Mouse (Mus musculus) hindbrain, embryonic 11.5 days (tissue): ENCODE measurements at regions not wholly inside any gene's neighbourhood (a gene's known extent, or its start where the extent isn't known, plus 50 kb on each side); places are given as distances from the start of the nearest gene placed in this dataset.
A peak's percentile ranks its signal among the peaks of the same experiment; 100 is the strongest.

Experiments
- ATAC-seq: fragments of 200-750 bp; cut with Nextera tagmentation; 2 replicates; pipeline ENCODE4 v1.8.0; 2017; ENCODE audit warnings: mild to moderate bottlenecking, moderate TSS enrichment, moderate library complexity; ENCODE audit not compliant: low FRiP score
- DNase-seq: peaks from one replicate; pipeline ENCODE4 v3.0.0-alpha.2; 2015; ENCODE audit warnings: low spot score
- H3K27ac ChIP-seq: fragments of 300-500 bp; sonication (generic); 2 replicates; pipeline ENCODE4 v1.5.1; 2014; ENCODE audit warnings: mild to moderate bottlenecking, low read depth, low read length
- H3K27me3 ChIP-seq: fragments of 300-500 bp; sonication (generic); 2 replicates; pipeline ENCODE4 v1.6.1; 2014; ENCODE audit warnings: mild to moderate bottlenecking, low read length, moderate library complexity, mixed read lengths; ENCODE audit not compliant: control insufficient read depth, insufficient read depth
- H3K36me3 ChIP-seq: fragments of 300-500 bp; sonication (generic); 2 replicates; pipeline ENCODE4 v1.6.1; 2014; ENCODE audit warnings: mild to moderate bottlenecking, low read length, moderate library complexity, mixed read lengths; ENCODE audit not compliant: control insufficient read depth, insufficient read depth
- H3K4me1 ChIP-seq: fragments of 300-500 bp; sonication (generic); replicated peaks from 2 replicates; pipeline ENCODE4 v1.6.1; 2014; ENCODE audit warnings: low read length, mixed read lengths; ENCODE audit not compliant: control insufficient read depth, insufficient read depth
- H3K4me2 ChIP-seq: fragments of 300-500 bp; sonication (generic); replicated peaks from 2 replicates; pipeline ENCODE4 v1.6.1; 2014; ENCODE audit warnings: mild to moderate bottlenecking, low read depth, low read length
- H3K4me3 ChIP-seq: fragments of 300-500 bp; sonication (generic); 2 replicates; pipeline ENCODE4 v1.5.1; 2014; ENCODE audit warnings: low read depth, low read length
- H3K9ac ChIP-seq: fragments of 300-500 bp; sonication (generic); 2 replicates; pipeline ENCODE4 v1.6.1; 2014; ENCODE audit warnings: low read depth, low read length
- H3K9me3 ChIP-seq: fragments of 300-500 bp; sonication (generic); 2 replicates; pipeline ENCODE4 v1.6.1; 2016; ENCODE audit warnings: low read length; ENCODE audit not compliant: control insufficient read depth
- whole genome bisulfite sequencing: fragments of 180-500 bp; shearing (Covaris S2); extraction: QIAGEN DNeasy Blood & Tissue Kit; methylation state at CpG from one replicate; pipeline ENCODE4 v1.1.7; 2014; 5-methylcytosine and 5-hydroxymethylcytosine counted together

GRCm38 (mm10) chr8:89220870-89221269 lies 176.9 kb upstream of the Sall1 start:
- Histone ChIP-seq H3K9me3 (no peaks in the 10 kb centered on the region), H3K36me3 (no peaks in the 10 kb centered on the region), H3K27me3 (no peaks in the 10 kb centered on the region; the same call in 1 of the 2 replicates), H3K27ac (no peak overlapping the region), H3K4me1 (no peaks in the 10 kb centered on the region), H3K4me3 (no peak overlapping the region), H3K9ac (no peak overlapping the region), H3K4me2 (no peak overlapping the region)
- WGBS = 79% methylated on average over 7 of the region's 7 CpGs
- ATAC-seq (no peak), DNase-seq (no peak)

GRCm38 (mm10) chr8:89220381-89220780 lies 176.4 kb upstream of the Sall1 start:
- H3K27ac ChIP-seq = no peak overlapping the region
- H3K9me3 ChIP-seq = no peaks in the 10 kb centered on the region
- H3K9ac ChIP-seq = no peak overlapping the region
- ATAC-seq = no peak
- no peak overlapping the region for H3K4me3 ChIP-seq
- H3K4me2 ChIP-seq = no peak overlapping the region
- WGBS = 94% methylated on average over 2 of the region's 2 CpGs
- no peaks in the 10 kb centered on the region; the same call in 1 of the 2 replicates for H3K27me3 ChIP-seq
- H3K4me1 ChIP-seq = no peaks in the 10 kb centered on the region
- no peak for DNase-seq
- no peaks in the 10 kb centered on the region for H3K36me3 ChIP-seq

GRCm38 (mm10) chr8:89219156-89219555 lies 175.2 kb upstream of the Sall1 start:
- no peaks in the 10 kb centered on the region for H3K36me3 ChIP-seq
- H3K27ac ChIP-seq = no peak overlapping the region
- no peak for DNase-seq
- no peaks in the 10 kb centered on the region for H3K4me1 ChIP-seq
- no peaks in the 10 kb centered on the region; the same call in 1 of the 2 replicates for H3K27me3 ChIP-seq
- no peak overlapping the region for H3K4me3 ChIP-seq
- H3K9me3 ChIP-seq = no peaks in the 10 kb centered on the region
- WGBS = 89% methylated on average over 7 of the region's 7 CpGs
- H3K9ac ChIP-seq = no peak overlapping the region
- H3K4me2 ChIP-seq = no peak overlapping the region
- no peak for ATAC-seq

GRCm38 (mm10) chr8:89217689-89218088 lies 173.7 kb upstream of the Sall1 start:
- Histone ChIP-seq H3K4me2 (no peak overlapping the region), H3K36me3 (no peaks in the 10 kb centered on the region), H3K27me3 (no peaks in the 10 kb centered on the region; the same call in 1 of the 2 replicates), H3K9me3 (no peaks in the 10 kb centered on the region), H3K4me3 (no peak overlapping the region), H3K27ac (no peak overlapping the region), H3K4me1 (no peaks in the 10 kb centered on the region), H3K9ac (no peak overlapping the region)
- WGBS = 86% methylated on average over 2 of the region's 2 CpGs
- ATAC-seq = no peak
- DNase-seq = no peak

GRCm38 (mm10) chr8:89211931-89212330 lies 168.0 kb upstream of the Sall1 start:
- WGBS = 91% methylated on average over 3 of the region's 3 CpGs
- Histone ChIP-seq H3K27ac (no peak overlapping the region), H3K4me3 (no peak overlapping the region), H3K9ac (no peak overlapping the region), H3K27me3 (no peaks in the 10 kb centered on the region), H3K9me3 (no peaks in the 10 kb centered on the region), H3K4me1 (no peaks in the 10 kb centered on the region), H3K36me3 (no peaks in the 10 kb centered on the region), H3K4me2 (no peak overlapping the region)
- DNase-seq (no peak), ATAC-seq (no peak)

- Histone ChIP-seq H3K9me3 (no peaks in the 10 kb centered on the region), H3K4me1 (no peaks in the 10 kb centered on the region), H3K4me2 (no peak overlapping the region), H3K9ac (no peak overlapping the region), H3K4me3 (no peak overlapping the region), H3K27me3 (no peaks in the 10 kb centered on the region), H3K27ac (no peak overlapping the region), H3K36me3 (no peaks in the 10 kb centered on the region)
- ATAC-seq = no peak
- 70% methylated on average over 1 of the region's 1 CpGs for WGBS
- no peak for DNase-seq
These were observed 166.7 kb upstream of the Sall1 start for GRCm38 (mm10) chr8:89210684-89211083.

DNA sequence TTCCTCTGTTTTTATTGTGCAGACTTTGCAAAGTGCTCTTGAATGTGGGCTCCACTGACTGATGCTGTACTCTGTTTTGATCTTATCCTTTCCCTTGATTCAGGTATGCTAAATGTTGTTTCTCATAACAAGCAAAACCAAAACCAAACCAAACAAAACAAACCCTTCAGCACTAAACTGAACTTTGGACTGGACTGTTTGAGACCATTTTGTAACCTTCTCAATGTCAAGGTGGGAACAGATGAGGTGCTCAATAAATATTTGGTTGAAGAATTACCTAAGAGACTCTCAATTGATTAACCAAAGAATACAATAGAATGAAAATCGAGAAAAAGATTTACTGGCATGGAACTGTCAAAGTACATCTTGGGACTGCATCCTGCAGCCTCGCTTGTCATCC lies 163.9 kb upstream of the Sall1 start:
- Histone ChIP-seq H3K9ac (no peak overlapping the region), H3K27ac (no peak overlapping the region), H3K4me3 (no peak overlapping the region), H3K36me3 (no peaks in the 10 kb centered on the region), H3K27me3 (no peaks in the 10 kb centered on the region), H3K4me1 (no peaks in the 10 kb centered on the region), H3K4me2 (no peak overlapping the region), H3K9me3 (no peaks in the 10 kb centered on the region)
- DNase-seq (no peak), ATAC-seq (no peak)
- WGBS = 75% methylated on average over 2 of the region's 2 CpGs

DNA sequence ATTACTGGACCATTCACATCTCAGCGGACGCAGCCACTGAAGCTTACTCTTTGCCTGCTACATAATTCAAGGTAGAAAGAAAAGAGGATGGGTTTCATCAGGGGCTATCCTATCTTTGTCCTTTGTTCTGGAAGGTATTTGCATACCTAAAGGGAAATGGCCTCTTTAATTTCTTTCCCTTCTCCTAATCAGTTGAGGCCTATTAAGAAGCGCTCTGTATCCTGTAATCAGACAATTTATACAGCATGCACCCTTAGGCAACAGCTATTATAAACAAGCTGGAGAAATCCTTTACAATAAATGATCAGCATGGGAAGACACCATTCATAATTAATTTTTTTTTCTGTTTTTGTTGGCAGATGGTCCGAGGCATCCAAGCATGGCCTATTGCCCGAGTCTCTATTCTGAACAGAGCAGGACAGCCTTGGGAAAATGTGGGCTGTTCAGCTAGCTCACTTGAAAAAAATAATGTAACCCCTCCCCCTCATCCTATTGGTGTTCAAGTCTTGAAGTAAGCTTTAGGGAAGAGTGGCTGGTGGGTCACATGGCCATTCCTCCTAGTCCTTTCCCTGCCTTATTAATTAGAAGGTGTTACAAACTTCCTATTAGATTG lies 158.6 kb upstream of the Sall1 start:
- H3K9me3 ChIP-seq = no peaks in the 10 kb centered on the region
- peak; percentile 1 for DNase-seq
- WGBS = 76% methylated on average over 5 of the region's 5 CpGs
- H3K27me3 ChIP-seq = no peaks in the 10 kb centered on the region
- no peaks in the 10 kb centered on the region for H3K36me3 ChIP-seq
- no peak overlapping the region for H3K27ac ChIP-seq
- H3K4me2 ChIP-seq = no peak overlapping the region
- no peak overlapping the region for H3K4me3 ChIP-seq
- H3K9ac ChIP-seq = no peak overlapping the region
- no peak for ATAC-seq
- no peaks in the 10 kb centered on the region for H3K4me1 ChIP-seq

DNA sequence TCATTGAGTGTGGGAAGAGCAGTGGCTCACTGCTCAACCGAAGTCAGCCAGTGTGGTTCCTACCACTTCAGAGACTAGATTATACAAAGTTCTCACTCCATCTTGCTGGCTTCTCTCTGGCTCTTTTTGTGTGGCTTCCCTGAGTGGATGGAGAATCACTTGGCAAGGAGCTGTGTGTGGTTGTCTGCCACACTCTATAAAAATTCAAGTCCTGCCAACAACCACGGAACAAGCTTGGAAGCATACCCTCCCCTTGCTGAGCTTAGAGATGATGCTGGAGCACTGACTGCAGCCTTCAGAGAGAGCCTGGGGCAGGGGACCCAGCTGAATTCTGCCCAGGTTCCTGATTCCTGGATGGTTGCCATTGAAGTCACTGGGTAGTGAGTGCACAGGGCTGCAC lies 156.3 kb upstream of the Sall1 start:
- no peak overlapping the region for H3K4me2 ChIP-seq
- H3K4me1 ChIP-seq = no peaks in the 10 kb centered on the region
- 86% methylated on average over 2 of the region's 2 CpGs for WGBS
- no peaks in the 10 kb centered on the region for H3K36me3 ChIP-seq
- no peaks in the 10 kb centered on the region for H3K27me3 ChIP-seq
- ATAC-seq (no peak), DNase-seq (no peak)
- H3K9ac ChIP-seq = no peak overlapping the region
- H3K4me3 ChIP-seq = no peak overlapping the region
- no peaks in the 10 kb centered on the region for H3K9me3 ChIP-seq
- no peak overlapping the region for H3K27ac ChIP-seq
